Mouse (Mus musculus): ENCODE measurements at regions not wholly inside any gene's neighbourhood (a gene's known extent, or its start where the extent isn't known, plus 50 kb on each side); places are given as distances from the start of the nearest gene placed in this dataset.

DNA sequence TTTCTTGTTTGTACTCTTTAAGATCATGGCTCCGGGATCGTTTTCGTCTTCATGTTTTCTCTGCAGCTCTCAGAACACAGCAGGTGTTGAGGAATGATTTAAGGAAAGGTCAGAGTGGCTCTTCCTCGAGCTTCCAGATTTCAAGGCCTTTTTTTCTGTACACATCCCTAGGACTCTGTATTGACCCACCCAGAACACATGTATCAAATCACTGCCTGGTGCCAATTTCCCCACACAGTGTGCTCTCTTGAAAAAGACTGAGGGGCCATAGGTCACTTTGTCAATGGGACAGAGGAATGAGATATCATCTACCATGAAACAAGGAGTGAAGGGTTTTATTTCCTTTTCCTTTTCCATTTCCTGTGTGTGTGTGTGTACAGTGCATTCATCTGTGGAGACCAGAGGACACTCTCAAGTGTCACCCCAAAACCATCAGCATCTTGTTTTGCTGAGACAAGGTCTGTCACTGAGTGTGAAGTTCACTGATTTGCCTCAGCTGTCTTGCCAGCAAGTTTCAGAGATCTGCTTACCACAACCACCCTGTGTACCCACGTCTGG, 157.4 kb upstream of the Cxcr4 start:
- intact Hi-C loops (cut with DNase I) = no loop called here
- DNase-seq (ENCODE audit: low spot score) = no peak

DNA sequence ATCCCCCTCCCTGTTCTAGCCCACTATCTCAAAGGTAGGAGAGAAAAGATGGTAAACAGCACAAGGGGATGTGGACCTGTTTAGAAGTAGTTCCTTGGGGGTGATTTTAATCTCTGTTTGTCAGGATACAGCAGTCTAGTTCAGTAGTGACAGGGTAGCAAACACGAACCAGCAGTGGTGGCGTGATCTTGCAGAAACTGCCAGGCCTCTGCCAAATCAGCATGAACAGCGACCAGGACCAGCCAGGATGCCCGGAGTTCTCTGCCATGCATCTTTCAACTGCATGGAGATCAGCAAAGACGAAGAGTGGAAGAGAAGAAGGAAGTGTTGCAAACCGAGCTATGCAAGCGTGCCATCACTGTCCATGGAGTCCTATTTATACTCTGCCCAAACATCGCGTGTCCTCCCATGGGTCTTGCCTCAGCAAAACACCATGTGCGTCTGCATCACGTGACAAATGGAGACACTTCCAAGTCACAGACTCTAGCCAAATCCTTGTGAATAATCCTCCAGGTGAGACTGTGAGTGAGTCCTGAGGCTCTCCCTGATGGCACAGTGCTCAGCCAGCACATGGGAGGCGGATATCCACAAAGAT, 155.2 kb upstream of the Cxcr4 start:
- intact Hi-C loops (cut with DNase I) = no loop called here
- DNase-seq (ENCODE audit: low spot score) = no peak

- DNase-seq (ENCODE audit: low spot score) = no peak
- intact Hi-C loops (cut with DNase I) = no loop called here
These were observed 154.4 kb upstream of the Cxcr4 start for GRCm38 (mm10) chr1:128746461-128747009.

- intact Hi-C loops (cut with DNase I) = no loop called here
- DNase-seq (ENCODE audit: low spot score) = no peak
These were observed 148.5 kb upstream of the Cxcr4 start for GRCm38 (mm10) chr1:128740616-128741015.

GRCm38 (mm10) chr1:128738152-128738551, 146.1 kb upstream of the Cxcr4 start:
- intact Hi-C loops (cut with DNase I) = no loop called here
- DNase-seq (ENCODE audit: low spot score) = no peak

- intact Hi-C loops (cut with DNase I) = no loop called here
These were observed 142.8 kb upstream of the Cxcr4 start for GRCm38 (mm10) chr1:128734857-128735256.

GRCm38 (mm10) chr1:128731445-128731844, 139.4 kb upstream of the Cxcr4 start:
- intact Hi-C loops (cut with DNase I) = no loop called here
- DNase-seq (ENCODE audit: low spot score) = no peak

More at GRCm38 (mm10) chr1:128734857-128735256, 142.8 kb upstream of the Cxcr4 start:
- no peak for DNase-seq (ENCODE audit: low spot score)

DNA sequence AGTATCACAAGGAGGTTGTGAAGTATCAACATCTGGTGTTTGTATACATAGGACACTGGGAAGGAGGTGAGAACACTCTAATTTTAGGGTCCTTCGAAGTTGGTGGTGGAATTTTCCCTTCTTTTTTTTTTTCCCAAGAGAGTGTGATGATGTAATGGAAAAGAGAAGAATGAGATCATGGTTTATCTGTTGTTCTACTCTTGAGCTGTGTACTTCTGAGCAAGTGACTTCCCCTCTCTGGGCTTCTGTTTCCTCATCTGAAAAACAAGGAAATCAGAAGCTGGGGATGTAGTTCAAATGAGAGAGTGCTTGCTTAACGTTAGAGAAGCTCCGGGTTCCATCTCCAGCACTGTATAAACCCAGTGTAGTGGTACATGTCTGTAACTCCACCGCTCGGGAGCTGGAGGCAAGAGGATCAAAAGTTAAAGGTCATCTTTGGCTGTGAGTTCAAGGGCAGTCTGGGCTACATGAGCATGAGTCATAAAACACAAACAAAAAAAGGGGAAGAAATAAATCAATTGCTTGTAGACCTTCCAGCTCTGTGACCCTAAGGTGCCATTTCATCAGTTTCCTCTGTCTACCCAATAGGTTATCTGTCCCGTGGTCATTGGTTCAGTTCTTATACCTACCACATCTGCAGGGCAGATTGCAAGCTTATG, 132.5 kb upstream of the Cxcr4 start:
- DNase-seq (ENCODE audit: low spot score) = no peak
- intact Hi-C loops (cut with DNase I) = no loop called here

DNA sequence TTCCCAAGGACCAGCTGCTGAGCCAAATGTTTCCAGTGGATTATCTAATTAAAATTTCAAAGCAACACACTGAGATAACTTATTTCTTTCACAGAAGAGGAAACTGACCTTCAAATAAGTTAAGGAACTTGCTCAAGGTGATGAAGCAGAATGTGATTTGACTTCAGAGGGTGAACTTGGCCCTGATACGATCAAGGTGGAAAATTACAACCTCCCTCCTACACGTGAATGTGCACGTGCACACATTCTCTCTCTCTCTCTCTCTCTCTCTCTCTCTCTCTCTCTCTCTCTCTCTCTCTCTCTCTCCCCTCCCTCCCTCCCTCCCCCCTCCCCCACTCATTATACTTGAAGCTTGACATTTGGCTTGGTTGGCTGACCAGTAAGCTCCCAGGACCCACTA, 131.8 kb upstream of the Cxcr4 start:
- intact Hi-C loops (cut with DNase I) = no loop called here
- no peak for DNase-seq (ENCODE audit: low spot score)

- intact Hi-C loops (cut with DNase I) = no loop called here
- no peak for DNase-seq (ENCODE audit: low spot score)
These were observed 130.0 kb upstream of the Cxcr4 start for GRCm38 (mm10) chr1:128722061-128722471.

DNA sequence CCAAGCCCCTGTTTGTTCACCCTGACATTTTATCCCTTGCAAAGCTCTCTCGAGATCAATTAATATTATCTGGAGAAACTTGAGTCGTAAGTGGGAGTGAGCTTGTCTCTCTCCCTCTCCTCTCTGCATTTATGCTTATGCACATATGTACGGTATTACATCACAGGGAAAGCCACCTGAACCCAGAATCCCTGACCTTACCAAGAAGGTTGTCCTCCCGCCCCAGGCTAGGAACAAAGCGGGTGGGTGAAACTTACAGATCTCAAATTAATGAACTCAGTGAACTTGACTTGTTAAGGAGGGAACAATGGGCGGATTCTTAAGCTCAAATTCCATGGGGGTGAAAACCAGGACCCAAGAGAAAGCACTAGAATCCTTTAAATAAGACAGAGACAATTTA, 122.8 kb upstream of the Cxcr4 start:
- intact Hi-C loops (cut with DNase I) = no loop called here
- DNase-seq (ENCODE audit: low spot score) = no peak

GRCm38 (mm10) chr1:128712876-128713275, 120.8 kb upstream of the Cxcr4 start:
- intact Hi-C loops (cut with DNase I) = no loop called here
- no peak for DNase-seq (ENCODE audit: low spot score)

GRCm38 (mm10) chr1:128711121-128711520, 119.0 kb upstream of the Cxcr4 start:
- DNase-seq (ENCODE audit: low spot score) = no peak
- intact Hi-C loops (cut with DNase I) = no loop called here

DNA sequence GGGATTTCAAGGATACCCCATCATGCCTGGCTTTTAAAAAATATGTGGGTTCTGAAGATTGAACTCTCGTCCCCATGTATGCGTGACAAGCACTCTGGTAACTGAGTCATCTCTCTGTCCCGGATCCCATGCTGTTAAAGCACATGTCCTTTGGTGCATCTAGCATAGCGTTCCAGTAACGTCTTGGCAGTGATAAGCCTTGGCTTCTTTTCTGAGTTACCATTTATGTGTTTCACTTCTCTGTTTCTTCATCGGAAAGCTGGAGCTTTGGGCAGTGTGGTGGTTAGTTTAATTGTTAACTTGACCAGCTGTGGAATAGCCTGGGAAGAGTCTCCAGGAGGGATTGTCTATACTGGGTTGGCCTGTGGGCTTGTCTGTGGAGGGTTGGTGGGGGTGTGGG, 115.7 kb upstream of the Cxcr4 start:
- DNase-seq (ENCODE audit: low spot score) = no peak
- intact Hi-C loops (cut with DNase I) = no loop called here

DNA sequence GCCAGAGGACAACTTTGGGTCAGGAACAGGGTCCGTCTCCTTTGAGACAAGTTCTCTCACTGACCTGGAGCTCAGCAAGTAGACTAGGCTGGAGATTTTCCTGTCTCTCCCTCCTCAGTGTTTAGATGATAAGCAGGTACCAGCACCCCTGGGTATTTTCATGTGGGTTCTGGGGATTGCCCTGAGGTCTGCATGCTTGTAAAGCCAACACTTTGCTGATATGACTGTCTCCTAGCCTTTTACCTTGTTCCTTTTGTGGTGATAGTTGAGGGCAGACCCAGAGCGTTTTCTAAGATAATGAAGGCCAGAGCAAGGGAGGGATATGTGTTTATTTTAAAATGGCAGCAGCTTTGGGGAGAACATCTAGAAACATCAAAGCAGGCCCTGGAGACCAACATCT, 114.1 kb upstream of the Cxcr4 start:
- no peak for DNase-seq (ENCODE audit: low spot score)
- intact Hi-C loops (cut with DNase I) = no loop called here

DNA sequence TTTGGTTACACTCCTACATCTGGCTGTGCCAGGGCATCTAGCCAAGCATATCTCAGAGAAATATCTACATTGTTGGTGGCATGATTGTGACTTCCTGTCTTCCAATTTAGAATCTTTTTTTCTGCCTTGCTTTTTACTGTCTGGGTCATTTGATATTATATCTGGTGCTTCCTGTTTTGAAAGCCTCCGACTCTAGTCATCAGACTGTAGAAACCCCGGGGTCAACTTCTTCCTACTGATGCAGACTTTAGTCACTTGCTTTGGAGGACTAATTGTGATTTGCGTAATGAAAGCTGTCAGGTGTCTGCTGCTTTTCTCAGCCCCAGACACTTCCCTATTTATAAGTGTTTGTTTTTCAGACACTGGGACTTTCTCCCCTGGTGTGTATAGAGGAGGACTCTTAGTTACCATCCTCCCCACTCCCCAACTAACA, 113.0 kb upstream of the Cxcr4 start:
- DNase-seq (ENCODE audit: low spot score) = no peak
- intact Hi-C loops (cut with DNase I) = no loop called here

DNA sequence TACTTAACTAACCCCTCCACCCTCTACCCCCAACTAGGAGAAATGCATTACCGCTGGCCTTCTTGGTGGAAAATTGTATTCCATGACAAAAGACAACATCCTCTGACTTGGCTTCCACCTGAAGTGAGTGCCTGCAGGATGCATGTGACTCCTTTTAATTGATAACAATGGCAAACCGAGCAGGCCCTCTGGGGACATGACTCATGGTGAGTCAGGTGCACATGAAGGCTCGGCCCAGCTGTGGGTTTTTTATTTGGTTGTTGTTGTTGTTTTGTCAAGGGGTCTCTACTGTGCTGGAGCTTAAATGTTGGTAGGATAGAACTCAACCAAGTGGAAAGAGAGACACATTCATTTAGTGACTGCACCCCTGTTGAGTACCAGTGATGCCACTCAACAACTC, 109.2 kb upstream of the Cxcr4 start:
- DNase-seq (ENCODE audit: low spot score) = no peak

GRCm38 (mm10) chr1:128697962-128698361, 105.9 kb upstream of the Cxcr4 start:
- DNase-seq (ENCODE audit: low spot score) = no peak
- intact Hi-C loops (cut with DNase I) = no loop called here

More for the DNA sequence above, 109.2 kb upstream of the Cxcr4 start:
- intact Hi-C loops (cut with DNase I) = loop anchor here (5.0 kb wide), 1 partner anchor 109 kb away; the partner anchor contains the start of gene Cxcr4

- no peak for DNase-seq (ENCODE audit: low spot score)
- intact Hi-C loops (cut with DNase I) = no loop called here
These were observed 103.8 kb upstream of the Cxcr4 start for GRCm38 (mm10) chr1:128695936-128696335.

DNA sequence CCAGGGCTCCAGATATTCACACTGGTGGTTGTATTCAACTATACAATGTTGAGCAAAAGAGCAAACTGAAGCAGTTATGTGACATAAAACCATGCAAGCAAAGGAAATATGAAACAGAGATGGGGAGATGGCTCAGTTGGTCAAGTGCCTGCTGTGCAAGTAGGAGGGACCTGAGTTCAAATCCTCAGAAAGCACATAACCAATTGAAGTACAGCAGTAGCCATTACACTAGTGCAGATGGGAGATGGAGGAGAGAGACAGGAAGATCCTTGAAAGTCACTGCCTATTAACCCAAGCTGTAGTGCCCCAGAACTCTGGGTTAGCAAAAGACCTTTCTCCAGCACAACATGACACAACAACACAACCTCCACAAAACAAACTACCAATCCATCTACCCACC, 100.7 kb upstream of the Cxcr4 start:
- intact Hi-C loops (cut with DNase I) = no loop called here
- no peak for DNase-seq (ENCODE audit: low spot score)

GRCm38 (mm10) chr1:128692313-128692712, 100.2 kb upstream of the Cxcr4 start:
- DNase-seq (ENCODE audit: low spot score) = no peak
- intact Hi-C loops (cut with DNase I) = no loop called here
